Mouse (Mus musculus) heart, embryonic 14.5 days (tissue): ENCODE results near the gene Arhgap35. TPM values are rescaled to one million over a fixed set of nuclear protein-coding genes. Genes with fewer than 3 reads are reported as not detected.

Experiments used
- ATAC-seq: fragments of 200-750 bp; cut with Nextera tagmentation; 2 replicates; pipeline ENCODE4 v1.8.0; 2017; ENCODE audit warnings: low read depth, moderate TSS enrichment; ENCODE audit not compliant: insufficient number of reproducible peaks, insufficient read depth, low FRiP score
- H3K27ac ChIP-seq, 2 experiments: fragments of 200-500 bp in 1 of 2; fragments of 300-500 bp in 1 of 2; sonication (generic) in 1 of 2; replicated peaks in 1 of 2; 2 replicates each; pipeline ENCODE4 v1.5.1; 2012 to 2014; ENCODE audit warnings: low read depth in 2 of 2, low read length in 2 of 2, control low read depth in 1 of 2, mild to moderate bottlenecking in 1 of 2, mixed read lengths in 1 of 2; ENCODE audit not compliant: control insufficient read depth in 1 of 2, insufficient read depth in 1 of 2
- H3K27me3 ChIP-seq: fragments of 300-500 bp; sonication (generic); 2 replicates; pipeline ENCODE4 v1.6.1; 2014; ENCODE audit warnings: mild to moderate bottlenecking, low read length, control low read depth; ENCODE audit not compliant: control insufficient read depth, insufficient read depth
- H3K36me3 ChIP-seq: fragments of 300-500 bp; sonication (generic); 2 replicates; pipeline ENCODE4 v1.6.1; 2014; ENCODE audit warnings: mild to moderate bottlenecking, control low read depth, low read length, mixed read lengths; ENCODE audit not compliant: control insufficient read depth, insufficient read depth
- H3K4me1 ChIP-seq, 2 experiments: fragments of 200-500 bp in 1 of 2; fragments of 300-500 bp in 1 of 2; sonication (generic) in 1 of 2; 2 replicates each; pipeline ENCODE4 v1.6.1; 2012 to 2014; ENCODE audit warnings: low read length in 2 of 2, control low read depth in 1 of 2, mixed read lengths in 1 of 2; ENCODE audit not compliant: control insufficient read depth in 2 of 2, insufficient read depth in 2 of 2
- H3K4me2 ChIP-seq: fragments of 300-500 bp; sonication (generic); 2 replicates; pipeline ENCODE4 v1.6.1; 2014; ENCODE audit warnings: mild to moderate bottlenecking, low read length
- H3K4me3 ChIP-seq, 2 experiments: fragments of 200-500 bp in 1 of 2; fragments of 300-500 bp in 1 of 2; sonication (generic) in 1 of 2; 2 replicates each; pipeline ENCODE4 v1.5.1; 2012 to 2014; ENCODE audit warnings: low read length in 2 of 2, mild to moderate bottlenecking in 2 of 2, control low read depth in 1 of 2, low read depth in 1 of 2, moderate library complexity in 1 of 2; ENCODE audit not compliant: control insufficient read depth in 1 of 2, insufficient read depth in 1 of 2
- H3K9ac ChIP-seq: fragments of 300-500 bp; sonication (generic); 2 replicates; pipeline ENCODE4 v1.6.1; 2014; ENCODE audit warnings: mild to moderate bottlenecking, low read length
- H3K9me3 ChIP-seq: fragments of 300-500 bp; sonication (generic); 2 replicates; pipeline ENCODE4 v1.6.1; 2016; ENCODE audit warnings: low read length, control low read depth; ENCODE audit not compliant: control insufficient read depth
- WGBS: fragments of 180-500 bp; shearing (Covaris S2); extraction: QIAGEN DNeasy Blood & Tissue Kit; methylation state at CpG from one replicate; pipeline ENCODE4 v1.1.7; 2014; 5-methylcytosine and 5-hydroxymethylcytosine counted together
- polyA plus RNA-seq: library from polyadenylated mRNA; unstranded; fragments of >200 nt; fragmentation: Nextera tagmentation; extraction: Ambion mirVana; gene quantifications from 2 replicates; pipeline ENCODE4 v1.2.1, GENCODE M21; 2014

Gene Arhgap35
- polyA plus RNA-seq, 1 experiment from 2014 or later = 18.0 TPM

GRCm38 (mm10) chr7:16499671-16500104 is 115.1 kb downstream of the Arhgap35 start:
- no peak for ATAC-seq
- Histone ChIP-seq H3K36me3 (peaks cover 79% of the 10 kb centered on the region), H3K27me3 (no peaks in the 10 kb centered on the region), H3K9ac (no peak overlapping the region), H3K4me3 (no peak overlapping the region), H3K9me3 (no peaks in the 10 kb centered on the region), H3K4me1 (peaks cover 0 to 1% of the 10 kb centered on the region in 2 experiments; a peak in 1 of 4 replicates), H3K27ac (no peak overlapping the region), H3K4me2 (no peak overlapping the region)
- WGBS = 82% methylated on average over 6 of the region's 6 CpGs

- Histone ChIP-seq H3K4me3 (no peak overlapping the region), H3K4me1 (no peaks in the 10 kb centered on the region), H3K9ac (no peak overlapping the region), H3K36me3 (peaks cover 51% of the 10 kb centered on the region), H3K4me2 (no peak overlapping the region), H3K27me3 (no peaks in the 10 kb centered on the region), H3K27ac (no peak overlapping the region), H3K9me3 (no peaks in the 10 kb centered on the region)
- ATAC-seq = no peak
- 72% methylated on average over 3 of the region's 3 CpGs for WGBS
Observed at GRCm38 (mm10) chr7:16496260-16496659, 118.5 kb downstream of the Arhgap35 start.

GRCm38 (mm10) chr7:16493361-16493760 is 121.4 kb downstream of the Arhgap35 start:
- no peak overlapping the region for H3K4me3 ChIP-seq
- H3K4me2 ChIP-seq = no peak overlapping the region
- no peak overlapping the region for H3K9ac ChIP-seq
- H3K27ac ChIP-seq = no peak overlapping the region
- no peak for ATAC-seq
- H3K4me1 ChIP-seq = no peaks in the 10 kb centered on the region
- WGBS = 28% methylated on average over 2 of the region's 2 CpGs
- H3K27me3 ChIP-seq = no peaks in the 10 kb centered on the region
- H3K36me3 ChIP-seq = peaks cover 37% of the 10 kb centered on the region
- no peaks in the 10 kb centered on the region for H3K9me3 ChIP-seq

- H3K27ac ChIP-seq = no peak overlapping the region
- no peak overlapping the region for H3K9ac ChIP-seq
- ATAC-seq = no peak
- H3K9me3 ChIP-seq = no peaks in the 10 kb centered on the region
- no peaks in the 10 kb centered on the region for H3K4me1 ChIP-seq
- WGBS = 62% methylated on average over 3 of the region's 3 CpGs
- H3K27me3 ChIP-seq = no peaks in the 10 kb centered on the region
- H3K4me3 ChIP-seq = no peak overlapping the region
- H3K36me3 ChIP-seq = peaks cover 25% of the 10 kb centered on the region
- H3K4me2 ChIP-seq = no peak overlapping the region
Observed at GRCm38 (mm10) chr7:16492211-16492610, 122.6 kb downstream of the Arhgap35 start.

- Histone ChIP-seq H3K4me2 (no peak overlapping the region), H3K27ac (no peak overlapping the region), H3K4me1 (no peaks in the 10 kb centered on the region), H3K4me3 (no peak overlapping the region), H3K9me3 (no peaks in the 10 kb centered on the region), H3K27me3 (no peaks in the 10 kb centered on the region), H3K9ac (no peak overlapping the region), H3K36me3 (peaks cover 21% of the 10 kb centered on the region)
- WGBS = 41% methylated on average over 3 of the region's 3 CpGs
- no peak for ATAC-seq
Observed at GRCm38 (mm10) chr7:16491759-16492158, 123.0 kb downstream of the Arhgap35 start.

GRCm38 (mm10) chr7:16489948-16490347 is 124.8 kb downstream of the Arhgap35 start:
- H3K36me3 ChIP-seq = 0 out of 2 replicates have a peak, but pooled peaks cover 4% of the 10 kb centered on the region
- no peaks in the 10 kb centered on the region for H3K9me3 ChIP-seq
- no peak overlapping the region for H3K27ac ChIP-seq
- no peak overlapping the region for H3K9ac ChIP-seq
- H3K4me2 ChIP-seq = no peak overlapping the region
- no peak overlapping the region for H3K4me3 ChIP-seq
- ATAC-seq = no peak
- no peaks in the 10 kb centered on the region for H3K27me3 ChIP-seq
- 77% methylated on average over 9 of the region's 9 CpGs for WGBS
- H3K4me1 ChIP-seq = no peaks in the 10 kb centered on the region

GRCm38 (mm10) chr7:16488816-16489215 is 126.0 kb downstream of the Arhgap35 start:
- no peak overlapping the region for H3K9ac ChIP-seq
- H3K4me2 ChIP-seq = no peak overlapping the region
- H3K27ac ChIP-seq = no peak overlapping the region
- no peak for ATAC-seq
- no peaks in the 10 kb centered on the region for H3K9me3 ChIP-seq
- H3K4me1 ChIP-seq = no peaks in the 10 kb centered on the region
- no peaks in the 10 kb centered on the region for H3K27me3 ChIP-seq
- H3K36me3 ChIP-seq = no peaks in the 10 kb centered on the region
- no peak overlapping the region for H3K4me3 ChIP-seq

- peaks cover 51% of the 10 kb centered on the region for H3K27me3 ChIP-seq
- no peak within 1 kb of the TSS for H3K27ac ChIP-seq
- H3K9ac ChIP-seq = no peak within 1 kb of the TSS
- H3K4me2 ChIP-seq = peak within 1 kb of the TSS; percentile 64
- H3K4me3 ChIP-seq = peak within 1 kb of the TSS; percentile 32 to 36; a peak in 3 of 4 replicates
- H3K4me1 ChIP-seq = peaks cover 5 to 15% of the 10 kb centered on the region in 2 experiments; a peak in 3 of 4 replicates
- 84% methylated on average over 8 of the region's 8 CpGs for WGBS
- ATAC-seq = no peak
- no peaks in the 10 kb centered on the region for H3K9me3 ChIP-seq
- H3K36me3 ChIP-seq = no peaks in the 10 kb centered on the region
Observed at GRCm38 (mm10) chr7:16477628-16478027, 137.2 kb downstream of the Arhgap35 start, which contains the start of gene Npas1. TSS of gene Npas1 (minus strand) at chr7:16477728.
